Mouse (Mus musculus): ENCODE measurements at regions not wholly inside any gene's neighbourhood (a gene's known extent, or its start where the extent isn't known, plus 50 kb on each side); places are given as distances from the start of the nearest gene placed in this dataset.

- DNase-seq, result no peak
Observed at GRCm38 (mm10) chr13:82187196-82187595, 404.3 kb downstream of the Cetn3 start.

DNA sequence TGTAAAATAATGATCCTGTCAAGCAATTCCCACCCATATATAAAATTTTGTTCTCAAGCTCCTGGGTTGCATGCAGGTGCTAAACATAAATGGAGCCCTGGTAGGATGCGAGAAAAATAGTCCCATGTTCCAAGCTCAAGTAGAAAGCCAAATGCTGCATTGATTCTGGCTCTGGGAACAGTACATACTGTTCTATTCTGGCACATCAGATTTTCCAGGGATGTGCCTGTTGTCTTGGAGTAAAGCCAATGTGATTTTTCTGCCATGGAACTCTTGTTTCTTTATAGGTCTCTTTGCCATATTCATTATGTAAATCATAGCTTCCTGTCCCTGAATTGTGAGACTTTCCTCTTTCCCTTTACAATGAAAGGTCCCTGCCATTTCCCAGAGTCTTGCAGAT is 417.9 kb downstream of the Cetn3 start:
- no peak for DNase-seq

- no peak for DNase-seq
Observed at GRCm38 (mm10) chr13:82225430-82225829, 442.6 kb downstream of the Cetn3 start.

- DNase-seq, result no peak
Observed at GRCm38 (mm10) chr13:82233901-82234300, 451.0 kb downstream of the Cetn3 start.

DNA sequence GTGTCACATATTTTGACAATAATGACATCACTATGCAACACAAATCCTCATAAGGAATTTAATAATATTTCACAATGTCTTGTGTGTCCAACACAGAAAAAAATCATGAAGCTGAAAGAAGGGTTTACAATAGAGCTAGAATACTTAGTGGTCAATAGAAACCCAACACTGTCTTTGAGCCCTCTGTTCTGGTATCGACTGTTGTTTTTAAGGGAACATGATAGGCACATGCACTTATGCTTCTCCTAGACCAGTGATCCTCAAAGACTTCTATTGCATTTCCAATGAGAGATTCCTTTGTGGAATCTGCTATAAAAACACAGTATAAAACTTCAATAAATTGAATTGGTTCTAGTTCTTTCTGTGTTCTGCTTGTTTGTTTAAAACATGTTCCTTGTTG is 463.4 kb downstream of the Cetn3 start:
- no peak for DNase-seq

- DNase-seq, result no peak
Observed at GRCm38 (mm10) chr13:82250361-82250760, 467.5 kb downstream of the Cetn3 start.

GRCm38 (mm10) chr13:82258491-82258935 is 475.6 kb downstream of the Cetn3 start:
- peak; percentile 23 to 68 for DNase-seq

DNA sequence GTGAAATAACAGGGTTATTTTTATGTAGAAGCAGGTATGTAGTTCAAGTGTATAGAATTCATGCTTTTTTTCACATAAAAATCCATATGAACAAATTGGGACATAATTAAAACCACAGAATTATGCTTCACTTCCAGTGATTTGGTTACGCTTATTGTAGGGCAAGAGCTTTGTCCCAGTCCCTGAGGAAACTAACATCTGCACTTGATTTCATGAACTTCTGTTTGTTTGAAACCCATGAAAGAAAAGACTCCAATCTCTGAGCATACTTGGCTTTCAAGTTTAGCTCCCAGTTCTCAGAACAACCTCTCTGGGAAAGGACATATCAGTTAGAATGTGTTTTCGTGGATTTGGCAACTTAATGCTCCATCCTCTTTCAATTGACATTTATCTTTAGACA is 481.4 kb downstream of the Cetn3 start:
- no peak for DNase-seq

DNA sequence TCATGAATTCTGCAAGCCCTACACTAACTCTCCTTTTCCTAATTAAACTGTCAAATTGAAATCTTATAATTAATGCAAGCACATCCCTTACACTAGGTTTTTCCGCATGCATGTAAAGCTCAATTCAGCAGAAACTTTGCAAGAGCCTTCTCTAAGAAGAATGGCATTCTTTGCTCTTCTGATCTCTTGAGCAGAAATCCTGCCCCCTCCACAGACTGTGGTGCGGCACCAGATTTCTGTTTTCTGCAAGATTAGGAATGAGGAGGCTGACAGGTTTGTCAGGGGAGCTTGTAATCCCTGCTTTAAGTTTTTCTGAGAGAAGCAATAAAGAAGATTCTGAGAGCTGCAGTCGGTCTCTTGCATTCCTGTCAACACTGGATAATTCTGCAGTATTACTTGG is 482.3 kb downstream of the Cetn3 start:
- no peak for DNase-seq

DNA sequence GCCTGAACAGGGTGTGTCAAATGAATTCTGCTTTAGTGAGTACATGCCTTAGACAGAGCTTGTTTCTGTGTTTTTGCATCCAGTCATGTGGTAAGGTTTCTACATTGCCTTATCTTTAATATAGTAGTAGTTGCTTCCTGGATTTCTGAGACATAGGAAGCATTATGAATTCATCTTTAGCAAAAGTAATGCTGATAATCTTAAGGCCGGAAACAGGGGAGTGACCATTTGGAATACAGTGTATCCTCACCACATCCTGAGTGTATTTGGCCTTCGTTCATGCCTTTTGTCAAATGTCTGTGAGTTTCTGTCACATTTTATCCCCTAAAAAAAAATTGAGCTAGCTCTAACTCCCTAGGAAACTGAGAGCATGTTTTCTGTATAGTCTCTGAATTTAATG is 482.9 kb downstream of the Cetn3 start:
- peak in 1 of 2 experiments; percentile 4 for DNase-seq

DNA sequence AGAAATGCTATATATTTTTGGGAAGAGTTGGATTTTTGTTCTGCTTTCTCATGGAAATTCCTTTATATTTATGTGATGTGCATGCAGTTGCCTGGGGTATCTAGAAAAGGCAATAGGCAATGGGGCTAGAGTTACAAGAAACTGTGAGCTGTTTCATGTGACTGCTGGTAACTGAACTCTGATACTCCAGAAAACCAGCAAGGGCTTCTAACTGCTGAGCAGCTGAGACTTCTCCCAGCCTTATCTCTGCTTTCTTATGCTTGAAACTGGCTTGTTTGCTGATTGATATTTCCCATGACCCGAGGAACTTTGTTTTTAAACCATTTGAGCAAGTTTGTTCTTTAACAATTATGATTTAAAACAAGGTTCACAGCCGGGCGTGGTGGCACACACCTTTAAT is 491.9 kb downstream of the Cetn3 start:
- DNase-seq, result no peak

GRCm38 (mm10) chr13:82276001-82276400 is 493.1 kb downstream of the Cetn3 start:
- no peak for DNase-seq

DNA sequence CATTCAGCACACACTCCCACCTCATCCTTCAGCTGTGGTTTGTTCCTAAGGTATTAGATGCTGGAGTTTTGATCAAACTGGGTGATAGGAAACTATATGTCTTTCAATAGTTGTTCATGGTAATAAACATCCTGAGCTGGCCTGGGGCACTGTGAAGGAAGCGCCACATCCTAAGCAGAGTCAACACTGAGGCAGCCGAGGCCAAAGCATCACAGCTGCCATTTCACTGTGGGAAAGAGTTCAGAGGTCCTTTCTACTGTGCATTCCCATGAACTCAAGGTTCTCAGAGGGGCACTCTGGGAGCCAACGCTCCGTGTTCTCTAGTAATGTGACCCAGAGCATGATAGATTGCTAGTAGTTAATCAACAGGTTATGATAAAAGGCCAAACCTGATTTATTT is 497.9 kb downstream of the Cetn3 start:
- DNase-seq, result no peak

- DNase-seq, result no peak
Observed at GRCm38 (mm10) chr13:82295834-82296233, 513.0 kb downstream of the Cetn3 start.

GRCm38 (mm10) chr13:82304227-82304626 is 521.4 kb downstream of the Cetn3 start:
- DNase-seq, result no peak

GRCm38 (mm10) chr13:82305076-82305475 is 522.2 kb downstream of the Cetn3 start:
- no peak for DNase-seq

DNA sequence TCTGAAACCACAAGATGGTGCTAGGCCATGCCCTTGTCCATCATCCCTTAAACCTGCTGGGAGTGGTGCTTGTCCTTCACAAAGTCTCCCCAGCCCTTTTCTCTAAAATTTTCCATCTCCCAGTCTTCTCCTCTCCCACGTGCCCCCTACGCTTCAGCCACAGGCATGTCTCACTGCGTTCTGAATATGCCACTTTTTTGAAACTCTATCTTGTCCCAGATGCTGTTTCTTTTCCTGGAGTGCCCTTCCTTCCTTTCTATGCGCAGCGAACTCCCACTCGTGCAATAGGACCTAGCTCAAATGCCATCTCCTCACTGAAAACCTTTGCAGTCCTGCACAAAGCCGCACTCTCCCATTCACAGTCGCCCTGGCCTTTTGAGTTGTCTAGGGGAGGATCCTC is 525.5 kb downstream of the Cetn3 start:
- no peak for DNase-seq

GRCm38 (mm10) chr13:82316573-82317202 is 533.8 kb downstream of the Cetn3 start:
- DNase-seq, result no peak

- no peak for DNase-seq
Observed at GRCm38 (mm10) chr13:82317203-82317580, 534.3 kb downstream of the Cetn3 start.

- no peak for DNase-seq
Observed at GRCm38 (mm10) chr13:82318395-82318794, 535.5 kb downstream of the Cetn3 start.

DNA sequence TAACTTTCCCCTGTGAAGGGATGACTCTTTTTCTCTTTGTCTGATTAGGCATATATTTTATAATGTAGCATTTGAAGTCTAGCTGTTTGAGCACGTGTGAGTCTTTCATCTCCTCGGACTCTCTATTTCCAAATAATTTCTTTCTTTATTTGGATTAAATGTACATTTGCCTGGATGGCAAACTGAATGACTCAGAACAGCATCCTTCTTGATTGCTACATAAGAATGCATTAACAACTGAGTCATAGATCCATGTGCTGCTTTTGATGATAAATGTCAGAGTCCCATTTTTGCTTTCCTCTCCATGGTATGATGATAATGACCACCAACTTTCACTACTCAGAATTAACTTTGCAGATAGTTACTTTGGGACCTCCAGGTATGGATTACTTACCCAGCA is 571.5 kb downstream of the Cetn3 start:
- no peak for DNase-seq

- DNase-seq, result no peak
Observed at GRCm38 (mm10) chr13:82355296-82355695, 572.4 kb downstream of the Cetn3 start.

GRCm38 (mm10) chr13:82359442-82359841 is 576.6 kb downstream of the Cetn3 start:
- peak; percentile 28 to 31 for DNase-seq

DNA sequence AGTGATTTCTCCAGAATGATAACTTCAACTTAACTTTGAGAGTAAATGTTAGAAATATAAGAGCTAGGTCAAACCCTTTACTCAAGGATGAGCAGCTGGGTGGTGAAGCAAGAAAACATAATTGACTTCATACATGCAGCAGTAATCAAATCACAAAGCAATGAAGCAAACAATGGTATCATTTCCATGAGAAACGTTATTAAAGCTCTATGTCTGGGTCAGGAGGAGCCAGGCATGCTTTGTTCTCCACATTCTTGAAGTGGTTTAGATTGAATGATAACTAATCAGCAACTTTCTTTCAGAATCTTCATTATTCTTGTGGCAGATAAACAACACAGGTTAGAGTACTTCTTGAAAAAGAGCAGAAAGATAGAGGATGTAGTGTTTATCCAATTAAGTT is 577.8 kb downstream of the Cetn3 start:
- DNase-seq, result no peak

DNA sequence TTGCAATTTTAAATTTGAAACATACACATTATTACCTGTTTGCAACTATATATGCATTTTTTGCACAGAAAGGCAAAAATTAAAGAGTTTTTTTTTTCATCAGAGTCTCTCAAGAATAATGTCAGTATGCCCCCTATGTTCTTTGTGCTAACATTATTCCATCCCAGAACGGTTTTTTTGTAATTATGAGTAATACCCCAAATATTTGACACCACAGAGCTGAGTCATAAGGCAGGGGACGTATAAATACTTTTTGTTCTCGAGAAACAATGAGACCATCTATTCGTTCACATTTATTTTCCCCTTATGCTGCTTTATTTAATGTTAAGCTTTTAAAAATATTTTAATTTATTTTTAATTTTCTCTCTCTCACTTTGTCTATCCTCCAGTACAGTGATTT is 578.5 kb downstream of the Cetn3 start:
- DNase-seq, result no peak

Data from kidney, postnatal 25 days (tissue).